Mouse (Mus musculus) limb, embryonic 13.5 days (tissue): ENCODE data around the gene Gm20498. TPM values are rescaled to one million over a fixed set of nuclear protein-coding genes. Genes with fewer than 3 reads are reported as not detected.

Source experiments
- ATAC-seq: fragments of 200-750 bp; cut with Nextera tagmentation; 2 replicates; pipeline ENCODE4 v1.8.0; 2017; ENCODE audit warnings: low read depth, moderate number of reproducible peaks, moderate TSS enrichment; ENCODE audit not compliant: low FRiP score
- H3K27ac ChIP-seq: fragments of 300-500 bp; sonication (generic); 2 replicates; pipeline ENCODE4 v1.5.1; 2015; ENCODE audit warnings: inconsistent platforms, mild to moderate bottlenecking, moderate library complexity
- H3K27me3 ChIP-seq: fragments of 300-500 bp; sonication (generic); 2 replicates; pipeline ENCODE4 v1.6.1; 2015; ENCODE audit warnings: mild to moderate bottlenecking, inconsistent platforms
- H3K36me3 ChIP-seq: fragments of 300-500 bp; sonication (generic); 2 replicates; pipeline ENCODE4 v1.6.1; 2015; ENCODE audit warnings: inconsistent platforms, mild to moderate bottlenecking, moderate library complexity
- H3K4me1 ChIP-seq: fragments of 300-500 bp; sonication (generic); 2 replicates; pipeline ENCODE4 v1.6.1; 2015; ENCODE audit warnings: inconsistent platforms
- H3K4me2 ChIP-seq: fragments of 300-500 bp; sonication (generic); replicated peaks from 2 replicates; pipeline ENCODE4 v1.6.1; 2015; ENCODE audit warnings: inconsistent platforms, mild to moderate bottlenecking, moderate library complexity
- H3K4me3 ChIP-seq: fragments of 300-500 bp; sonication (generic); 2 replicates; pipeline ENCODE4 v1.5.1; 2015; ENCODE audit warnings: moderate library complexity, mild to moderate bottlenecking, inconsistent platforms
- H3K9ac ChIP-seq: fragments of 300-500 bp; sonication (generic); 2 replicates; pipeline ENCODE4 v1.6.1; 2015; ENCODE audit warnings: mild to moderate bottlenecking, inconsistent platforms
- H3K9me3 ChIP-seq: fragments of 300-500 bp; sonication (generic); 2 replicates; pipeline ENCODE4 v1.6.1; 2016; ENCODE audit warnings: inconsistent platforms
- WGBS: fragments of 180-500 bp; shearing (Covaris S2); methylation state at CpG from one replicate; pipeline ENCODE4 v1.1.7; 2015; 5-methylcytosine and 5-hydroxymethylcytosine counted together
- polyA plus RNA-seq: library from polyadenylated mRNA; unstranded; fragments of >200 nt; fragmentation: Nextera tagmentation; extraction: Ambion mirVana; gene quantifications from 2 replicates; pipeline ENCODE4 v1.2.1, GENCODE M21; 2015

Gm20498 gene
- polyA plus RNA-seq, 1 experiment from 2014 or later: 28.0 TPM

- Histone ChIP-seq H3K9me3 (no peaks in the 10 kb centered on the region), H3K4me3 (peak overlapping the region; percentile 64), H3K27me3 (peaks cover 46% of the 10 kb centered on the region), H3K36me3 (no peaks in the 10 kb centered on the region), H3K4me1 (peaks cover 11% of the 10 kb centered on the region), H3K27ac (no peak overlapping the region), H3K4me2 (peak overlapping the region; percentile 99), H3K9ac (peak overlapping the region; percentile 77)
- peak; percentile 76 for ATAC-seq
- WGBS: under 1% methylated on average over 48 of the region's 54 CpGs
Measured at GRCm38 (mm10) chr12:81331937-81332874, 200.5 kb downstream of the Gm20498 start.

- Histone ChIP-seq H3K9me3 (no peaks in the 10 kb centered on the region), H3K27me3 (peaks cover 43% of the 10 kb centered on the region), H3K9ac (no peak overlapping the region), H3K4me3 (peak overlapping the region; percentile 64; the same call in 1 of the 2 replicates), H3K27ac (no peak overlapping the region), H3K4me2 (peak overlapping the region; percentile 99), H3K36me3 (no peaks in the 10 kb centered on the region), H3K4me1 (peaks cover 11% of the 10 kb centered on the region)
- WGBS: 23% methylated on average over 5 of the region's 5 CpGs
- ATAC-seq: no peak; the same call in 1 of the 2 replicates
Measured at GRCm38 (mm10) chr12:81331046-81331638, 201.6 kb downstream of the Gm20498 start.

GRCm38 (mm10) chr12:81324991-81325390, 207.7 kb downstream of the Gm20498 start:
- Histone ChIP-seq H3K27me3 (no peaks in the 10 kb centered on the region), H3K9ac (no peak overlapping the region), H3K9me3 (no peaks in the 10 kb centered on the region), H3K4me2 (no peak overlapping the region), H3K36me3 (no peaks in the 10 kb centered on the region), H3K4me3 (no peak overlapping the region), H3K4me1 (peaks cover 6% of the 10 kb centered on the region; the same call in 1 of the 2 replicates), H3K27ac (no peak overlapping the region)
- no peak for ATAC-seq
- WGBS: 84% methylated on average over 3 of the region's 3 CpGs

GRCm38 (mm10) chr12:81324116-81324515, 208.6 kb downstream of the Gm20498 start:
- WGBS: 90% methylated on average over 3 of the region's 3 CpGs
- H3K4me1 ChIP-seq: peaks cover 6% of the 10 kb centered on the region; the same call in 1 of the 2 replicates
- H3K9ac ChIP-seq: no peak overlapping the region
- H3K27ac ChIP-seq: no peak overlapping the region
- H3K27me3 ChIP-seq: no peaks in the 10 kb centered on the region
- no peak overlapping the region for H3K4me3 ChIP-seq
- H3K9me3 ChIP-seq: no peaks in the 10 kb centered on the region
- no peaks in the 10 kb centered on the region for H3K36me3 ChIP-seq
- no peak for ATAC-seq
- H3K4me2 ChIP-seq: no peak overlapping the region

DNA sequence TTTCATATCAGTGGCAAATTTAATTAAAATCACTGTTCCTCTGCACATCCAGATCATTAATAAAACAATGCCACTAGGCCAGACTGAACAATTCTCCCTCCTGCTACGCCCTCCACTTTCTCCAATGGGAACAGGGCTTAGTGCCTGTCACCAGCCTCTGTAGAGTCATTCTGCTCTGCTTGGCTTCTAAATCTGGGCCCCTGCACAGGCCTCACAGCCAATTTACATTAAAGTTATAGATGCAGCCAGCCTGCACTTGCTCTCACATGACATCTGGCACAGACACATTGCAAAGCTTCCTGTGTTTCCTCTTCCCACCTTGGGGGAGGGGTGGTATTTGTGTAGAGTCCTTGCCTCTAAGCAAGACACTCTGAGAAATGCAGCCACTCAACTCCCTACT, 211.7 kb downstream of the Gm20498 start:
- WGBS: 77% methylated on average over 1 of the region's 1 CpGs
- no peaks in the 10 kb centered on the region for H3K9me3 ChIP-seq
- no peaks in the 10 kb centered on the region for H3K36me3 ChIP-seq
- no peak overlapping the region for H3K4me2 ChIP-seq
- no peaks in the 10 kb centered on the region for H3K27me3 ChIP-seq
- ATAC-seq: no peak
- H3K4me1 ChIP-seq: peaks cover 6% of the 10 kb centered on the region; the same call in 1 of the 2 replicates
- no peak overlapping the region for H3K27ac ChIP-seq
- H3K9ac ChIP-seq: no peak overlapping the region
- H3K4me3 ChIP-seq: no peak overlapping the region

- Histone ChIP-seq H3K4me3 (no peak overlapping the region), H3K36me3 (no peaks in the 10 kb centered on the region), H3K9ac (no peak overlapping the region), H3K4me2 (no peak overlapping the region), H3K27me3 (no peaks in the 10 kb centered on the region), H3K9me3 (no peaks in the 10 kb centered on the region), H3K27ac (no peak overlapping the region), H3K4me1 (peaks cover 6% of the 10 kb centered on the region; the same call in 1 of the 2 replicates)
- no peak for ATAC-seq
- WGBS: 55% methylated on average over 2 of the region's 2 CpGs
Measured at GRCm38 (mm10) chr12:81317811-81318210, 214.9 kb downstream of the Gm20498 start.

GRCm38 (mm10) chr12:81315953-81316352, 216.8 kb downstream of the Gm20498 start:
- Histone ChIP-seq H3K9ac (no peak overlapping the region), H3K9me3 (no peaks in the 10 kb centered on the region), H3K4me3 (no peak overlapping the region), H3K36me3 (no peaks in the 10 kb centered on the region), H3K27ac (no peak overlapping the region), H3K27me3 (no peaks in the 10 kb centered on the region), H3K4me2 (no peak overlapping the region), H3K4me1 (peaks cover under 1% of the 10 kb centered on the region; the same call in 1 of the 2 replicates)
- 89% methylated on average over 5 of the region's 5 CpGs for WGBS
- no peak for ATAC-seq

Other genes starting within 250 kb of the Gm20498 start
- 1.0 and 1.5 TPM in 2 replicates for gene Slc8a3, start 199.7 kb downstream of the Gm20498 start, polyA plus RNA-seq
- 0.22 and 0.28 TPM in 2 replicates for gene Gm4787, start 153.4 kb downstream of the Gm20498 start, polyA plus RNA-seq
- gene Adam4, start 111.0 kb downstream of the Gm20498 start, polyA plus RNA-seq: 0.56 and 0.59 TPM in 2 replicates
- 132 and 138 TPM in 2 replicates for gene Cox16, start 47.8 kb downstream of the Gm20498 start, polyA plus RNA-seq
- gene Synj2bp, start within 50 bp of the Gm20498 start, polyA plus RNA-seq: 35.8 and 41.5 TPM in 2 replicates
- gene Adam21, start 35.6 kb upstream of the Gm20498 start, polyA plus RNA-seq: 0.51 and 0.57 TPM in 2 replicates
- gene Med6, start 62.1 kb upstream of the Gm20498 start, polyA plus RNA-seq: 85.8 and 87.6 TPM in 2 replicates
- gene Ttc9, start 98.3 kb upstream of the Gm20498 start, polyA plus RNA-seq: 0.66 and 0.85 TPM in 2 replicates
- 0.52 and 0.56 TPM in 2 replicates for gene Map3k9, start 248.3 kb upstream of the Gm20498 start, polyA plus RNA-seq